Mouse (Mus musculus): ENCODE data around the gene Gstm7. TPM values are rescaled to one million over a fixed set of nuclear protein-coding genes. Genes with fewer than 3 reads are reported as not detected.

The Gstm7 gene
- total RNA-seq, 2 experiments from 2014 or later = 38.0 to 43.9 TPM

DNA sequence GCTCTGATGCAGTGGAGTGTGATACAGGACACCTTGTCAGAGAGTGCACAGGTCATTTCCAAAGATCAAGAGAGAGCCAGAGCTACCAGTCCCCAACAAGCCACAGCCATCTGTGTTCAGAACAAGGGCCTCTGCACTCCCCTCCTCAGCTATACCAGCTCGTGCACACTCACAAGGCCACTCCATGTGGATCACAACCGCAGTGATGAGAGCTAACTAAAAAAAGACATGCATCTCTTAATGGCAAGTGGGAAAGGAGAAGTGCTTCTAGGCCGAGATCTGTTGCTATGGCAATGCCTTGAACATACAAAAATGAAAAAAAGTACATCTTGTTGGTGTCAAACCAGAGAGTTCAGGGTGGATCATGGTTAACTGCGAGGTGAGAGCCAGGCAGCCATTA, 8.2 kb upstream of the Gstm7 start:
- intact Hi-C loops (cut with DNase I) = loop anchor here (5.0 kb wide), 2 partner anchors 122 to 207 kb away; partner anchors contain the start of gene Gnai3
- DNase-seq = no peak

DNA sequence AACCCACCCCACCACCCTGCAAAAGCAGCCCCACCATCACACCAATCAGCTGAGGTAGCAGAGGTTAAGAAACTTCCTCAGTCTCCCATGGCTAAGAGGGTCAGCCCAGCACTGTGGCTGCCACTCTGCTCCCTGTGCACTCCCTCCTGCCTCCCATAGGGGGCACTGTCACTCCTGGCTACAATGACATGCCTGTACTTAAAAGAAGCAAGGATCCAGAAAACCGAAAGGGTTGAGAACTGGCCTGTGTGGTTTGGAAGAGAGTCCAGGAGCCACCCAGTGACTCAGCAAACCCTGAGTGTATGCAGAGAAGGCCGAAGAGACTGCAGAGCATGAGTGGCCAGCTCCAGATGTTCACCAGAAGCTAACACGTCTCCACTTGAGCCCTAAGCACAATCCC, 7.8 kb upstream of the Gstm7 start:
- DNase-seq = peak; percentile 79 to 83
- intact Hi-C loops (cut with DNase I) = loop anchor here (5.0 kb wide), 2 partner anchors 123 to 208 kb away; partner anchors contain the start of gene Gnai3

DNA sequence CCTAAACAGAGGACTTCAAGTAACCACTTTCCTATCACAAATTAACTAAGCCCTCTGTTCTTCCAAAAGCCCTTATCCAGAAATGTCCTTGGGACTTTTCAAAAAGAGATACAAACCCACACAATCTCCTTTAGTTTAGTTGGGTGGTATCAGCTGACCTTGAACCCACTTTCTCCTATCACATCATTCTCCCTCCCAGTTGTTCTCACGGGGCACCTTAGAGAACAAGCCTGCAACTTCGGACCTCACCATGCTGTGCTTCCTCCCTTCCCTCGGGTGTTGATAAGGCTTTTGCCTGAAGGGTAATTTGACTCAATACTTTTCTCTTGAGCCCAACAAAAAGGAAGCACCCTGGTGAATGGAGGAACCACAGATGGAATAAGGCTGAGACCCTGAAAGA, 4.3 kb upstream of the Gstm7 start:
- intact Hi-C loops (cut with DNase I) = loop anchor here (5.0 kb wide), 2 partner anchors 126 to 211 kb away; partner anchors contain the start of gene Gnai3
- DNase-seq = no peak

DNA sequence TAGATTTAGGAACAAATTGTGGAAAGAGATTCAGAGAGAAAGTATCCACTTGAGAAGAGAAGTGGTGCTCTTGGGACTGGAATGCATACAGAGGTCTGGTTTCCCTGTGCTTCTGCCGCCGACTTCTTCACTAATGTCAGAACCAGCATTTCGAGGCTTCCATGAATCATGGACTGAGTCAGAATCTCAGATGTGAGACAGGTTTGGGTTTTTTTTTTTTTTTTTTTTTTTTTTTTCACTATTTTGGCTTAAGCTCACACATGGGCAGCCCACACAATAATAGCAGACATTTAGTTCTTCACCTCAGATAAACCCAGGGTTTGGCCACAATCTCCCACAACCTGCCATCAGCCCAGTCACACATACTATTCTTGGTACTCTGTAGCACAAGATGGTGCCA, 3.7 kb upstream of the Gstm7 start:
- intact Hi-C loops (cut with DNase I) = loop anchor here (5.0 kb wide), 2 partner anchors 127 to 212 kb away; partner anchors contain the start of gene Gnai3

DNA sequence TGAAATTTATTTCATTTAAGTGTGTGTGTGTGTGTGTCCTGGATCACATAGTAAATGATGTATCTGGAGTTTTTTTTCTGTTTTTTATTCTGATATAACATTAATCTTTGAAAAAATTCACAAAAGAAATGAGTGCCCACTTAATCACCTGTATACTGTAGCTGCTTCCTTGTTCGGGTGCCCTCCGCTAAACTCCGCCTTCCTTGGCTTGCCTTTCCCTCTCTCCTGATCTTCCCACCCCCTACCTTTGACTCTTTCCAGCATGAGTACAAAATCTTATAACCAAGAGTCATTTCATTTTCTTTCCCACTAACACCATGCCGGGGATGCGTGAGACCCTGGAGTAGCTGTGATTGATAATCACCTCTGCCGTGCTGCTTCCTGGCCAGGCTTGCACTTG, 511 bp upstream of the Gstm7 start:
- intact Hi-C loops (cut with DNase I) = no loop called here
- no peak for DNase-seq

More for the DNA sequence above, 3.7 kb upstream of the Gstm7 start:
- DNase-seq = no peak

DNA sequence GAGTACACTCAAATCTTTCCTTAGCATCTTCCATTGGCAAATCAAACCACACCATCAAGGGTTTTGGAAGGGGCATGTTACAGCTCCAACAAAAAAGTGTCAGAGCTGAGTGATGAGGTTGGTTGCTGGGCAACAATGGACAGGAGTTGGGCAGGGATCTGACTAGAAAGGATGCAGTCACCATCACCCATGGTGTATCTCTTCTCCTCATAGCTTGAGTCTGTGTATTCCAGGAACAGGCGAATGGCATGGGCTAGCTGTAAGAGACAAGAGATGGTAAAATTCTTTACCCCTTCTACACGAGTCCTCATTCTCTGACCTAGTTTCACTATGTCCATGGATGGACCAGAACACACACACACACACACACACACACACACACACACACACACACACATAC, 483 bp downstream of the Gstm7 start:
- no peak for DNase-seq
- intact Hi-C loops (cut with DNase I) = loop anchor here (2.0 kb wide), 1 partner anchor 88 kb away; no protein-coding TSS in a partner anchor

DNA sequence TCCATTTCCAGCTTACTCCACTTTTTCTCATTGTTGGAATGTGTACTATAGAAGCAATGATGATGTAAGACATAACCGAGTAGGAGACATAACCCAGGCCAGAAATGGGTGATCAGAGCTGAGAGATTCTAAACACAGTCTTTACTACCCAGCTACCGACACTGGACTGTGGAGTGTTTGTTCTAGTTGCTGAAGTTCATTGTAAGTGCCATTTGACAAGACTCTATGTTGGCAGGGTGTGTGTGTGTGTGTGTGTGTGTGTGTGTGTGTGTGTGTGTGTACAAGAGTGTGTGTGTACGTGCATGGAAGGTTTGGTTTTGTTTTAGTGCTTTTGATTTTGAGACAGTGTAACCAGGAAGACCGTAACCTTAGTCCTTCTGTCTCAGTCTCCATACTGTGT, 1.9 kb downstream of the Gstm7 start:
- no peak for DNase-seq
- intact Hi-C loops (cut with DNase I) = loop anchor here (2.0 kb wide), 1 partner anchor 89 kb away; no protein-coding TSS in a partner anchor

DNA sequence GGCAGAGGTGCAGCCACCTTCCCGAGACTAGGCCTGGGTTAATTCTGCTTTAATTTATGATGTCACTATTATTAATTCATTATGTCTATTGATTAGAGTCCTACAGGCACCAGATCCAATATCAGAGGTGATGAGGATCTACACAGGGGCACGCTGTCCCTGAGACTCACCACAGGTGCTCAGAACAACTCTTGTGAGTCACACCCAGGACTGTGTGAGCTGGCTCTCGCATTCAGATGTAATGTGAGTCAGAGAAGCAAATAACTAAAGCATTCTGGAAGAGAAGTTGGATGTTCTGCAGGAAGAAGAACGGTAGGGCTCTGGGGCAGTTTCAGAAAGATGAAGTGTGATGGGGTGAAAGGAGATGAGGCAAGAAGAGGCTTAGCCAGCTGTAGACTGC, 2.4 kb downstream of the Gstm7 start:
- DNase-seq = no peak
- intact Hi-C loops (cut with DNase I) = no loop called here

DNA sequence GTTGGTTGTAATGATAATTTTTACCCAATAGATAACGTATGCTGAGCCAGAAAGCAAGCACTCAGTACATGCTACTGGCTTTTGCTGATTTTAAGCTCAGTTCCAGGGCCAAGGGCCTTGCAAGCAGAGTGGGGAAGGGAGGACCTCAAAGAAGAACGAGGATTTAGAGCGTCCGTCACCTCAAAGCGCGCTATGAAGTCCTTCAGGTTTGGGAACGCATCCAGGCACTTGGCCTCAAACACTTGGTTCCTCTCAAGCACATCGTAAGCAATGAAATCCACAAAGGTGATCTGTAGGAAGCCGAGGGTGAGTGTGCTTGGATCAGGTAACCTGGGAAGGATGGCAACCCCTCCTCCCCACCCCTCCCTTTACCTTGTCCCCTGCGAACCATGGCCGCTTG, 2.9 kb downstream of the Gstm7 start:
- no peak for DNase-seq
- intact Hi-C loops (cut with DNase I) = no loop called here

DNA sequence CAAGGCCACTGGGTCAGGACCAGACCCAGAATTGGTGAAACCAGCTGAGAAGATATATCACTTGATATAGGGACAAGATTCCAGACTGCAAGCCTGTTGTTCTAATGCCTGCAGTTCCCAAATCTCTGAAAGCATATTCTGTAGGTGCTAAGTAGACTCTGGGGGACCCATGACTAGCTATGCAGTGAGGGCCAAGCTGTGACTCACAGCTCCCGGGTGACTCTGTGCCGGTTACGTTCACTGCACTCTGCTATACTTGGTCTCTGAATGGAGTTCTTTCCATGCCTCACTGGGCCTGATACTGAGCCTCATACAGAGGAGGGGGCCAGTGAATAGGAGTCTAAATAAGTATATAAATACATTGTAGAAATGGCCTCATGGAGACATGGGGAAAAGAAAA, 3.8 kb downstream of the Gstm7 start:
- intact Hi-C loops (cut with DNase I) = no loop called here
- DNase-seq = no peak

DNA sequence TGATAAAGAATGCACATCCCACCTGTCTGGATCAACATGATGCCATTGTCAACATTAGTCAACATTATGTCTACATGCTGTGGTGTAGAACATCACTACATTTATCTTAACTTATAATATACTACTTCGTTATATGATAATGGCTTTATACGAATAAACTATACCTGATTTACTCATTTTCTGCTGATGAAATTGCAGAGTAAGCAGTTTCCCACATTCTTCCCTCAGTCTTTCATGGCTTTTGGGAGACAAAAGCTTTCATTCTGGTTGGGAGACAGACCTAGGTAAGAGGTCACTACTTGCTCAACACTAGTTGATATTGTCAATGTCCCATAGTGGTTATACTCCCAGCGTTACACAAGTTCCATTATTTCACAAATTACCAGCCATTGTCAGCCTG, 6.3 kb downstream of the Gstm7 start:
- intact Hi-C loops (cut with DNase I) = no loop called here
- DNase-seq = no peak

DNA sequence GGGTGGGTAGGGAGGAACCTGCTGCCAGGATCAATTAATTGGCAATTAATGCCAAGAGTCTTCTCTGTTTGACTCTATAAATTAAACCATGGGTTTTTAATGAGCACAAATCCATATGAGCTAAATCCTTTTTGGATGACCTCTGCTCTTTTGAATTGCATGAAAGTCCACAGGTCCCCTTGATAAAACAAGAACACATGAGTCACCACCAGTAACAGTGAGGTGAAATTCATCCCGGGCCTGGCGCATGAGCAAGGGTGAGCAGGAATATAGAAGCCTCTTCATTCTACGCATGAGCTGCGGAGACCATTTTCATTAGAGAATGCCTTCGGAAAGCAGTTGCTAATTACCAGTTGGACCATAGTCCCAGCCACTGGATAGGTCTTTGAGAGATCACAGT, 11.3 kb downstream of the Gstm7 start:
- DNase-seq = no peak
- intact Hi-C loops (cut with DNase I) = no loop called here

DNA sequence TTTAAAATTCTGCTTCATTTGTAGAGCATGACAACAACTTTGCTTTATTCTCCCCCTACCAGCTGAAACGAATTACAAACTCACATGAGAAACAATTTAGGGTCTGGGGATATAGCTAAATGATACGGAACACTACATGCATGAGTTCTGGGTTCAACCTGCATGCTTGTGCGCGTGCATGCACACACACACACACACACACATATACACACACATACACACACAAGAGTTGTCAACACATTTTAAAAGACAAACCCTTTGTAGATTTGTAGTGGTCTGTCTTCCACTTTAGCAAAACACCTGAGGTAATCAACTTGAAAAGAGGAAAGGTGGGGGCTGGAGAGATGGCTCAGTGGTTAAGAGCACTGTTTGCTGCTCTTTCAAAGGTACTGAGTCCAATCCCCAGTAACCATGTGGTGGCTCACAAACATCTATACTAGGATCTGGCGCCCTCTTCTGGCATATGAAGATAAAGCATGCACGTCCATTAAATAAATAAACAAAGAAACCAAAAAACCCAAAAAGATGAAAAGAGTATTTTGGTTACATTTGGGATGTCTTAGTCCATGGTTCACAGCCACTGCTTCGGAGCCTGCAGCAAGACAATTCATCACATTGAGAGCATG, 13.7 kb downstream of the Gstm7 start:
- intact Hi-C loops (cut with DNase I) = loop anchor here (1.0 to 5.0 kb wide), 3 partner anchors 51 to 229 kb away; partner anchors contain the start of genes Ahcyl1 and Gnai3
- peak; percentile 54 to 73 for DNase-seq

DNA sequence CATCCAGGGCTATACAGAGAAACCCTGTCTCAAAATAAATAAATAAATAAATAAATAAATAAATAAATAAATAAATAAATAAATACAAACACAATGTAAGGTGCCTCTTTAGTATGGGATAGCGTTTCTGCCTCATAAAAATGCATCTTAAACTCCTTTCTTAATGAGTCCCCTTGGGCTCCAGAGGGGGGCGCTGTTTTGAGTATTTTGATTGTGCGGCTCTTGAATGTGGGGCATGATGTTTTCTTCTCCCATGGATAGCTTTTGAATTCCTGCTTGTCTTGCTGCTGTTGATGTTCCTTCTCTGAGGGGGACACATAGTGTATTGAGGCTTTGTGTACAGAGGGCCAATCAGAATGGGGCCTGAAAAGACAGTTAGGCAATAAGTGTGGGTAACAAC, 14.5 kb downstream of the Gstm7 start:
- no peak for DNase-seq
- intact Hi-C loops (cut with DNase I) = loop anchor here (5.0 kb wide), 2 partner anchors 220 to 230 kb away; partner anchors contain the start of genes Ahcyl1 and Gnai3

DNA sequence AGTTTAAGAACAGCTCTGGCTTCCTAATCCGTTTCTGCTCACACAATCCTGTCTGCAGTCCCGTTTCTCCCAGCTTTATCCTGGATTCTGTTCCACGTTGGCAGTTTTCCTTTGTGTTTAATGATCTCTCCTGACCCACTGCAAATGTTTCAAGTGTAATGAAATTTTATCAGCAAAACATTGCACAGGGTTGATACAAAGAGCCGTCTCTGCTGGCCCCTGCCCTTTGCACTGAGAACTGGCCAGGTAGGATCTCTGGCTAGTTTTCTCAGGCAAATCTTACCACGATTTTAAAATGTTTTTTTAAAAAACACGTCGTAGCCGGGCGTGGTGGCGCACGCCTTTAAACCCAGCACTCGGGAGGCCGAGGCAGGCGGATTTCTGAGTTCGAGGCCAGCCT, 14.9 kb downstream of the Gstm7 start:
- no peak for DNase-seq
- intact Hi-C loops (cut with DNase I) = loop anchor here (5.0 kb wide), 2 partner anchors 219 to 231 kb away; partner anchors contain the start of genes Ahcyl1 and Gnai3

DNA sequence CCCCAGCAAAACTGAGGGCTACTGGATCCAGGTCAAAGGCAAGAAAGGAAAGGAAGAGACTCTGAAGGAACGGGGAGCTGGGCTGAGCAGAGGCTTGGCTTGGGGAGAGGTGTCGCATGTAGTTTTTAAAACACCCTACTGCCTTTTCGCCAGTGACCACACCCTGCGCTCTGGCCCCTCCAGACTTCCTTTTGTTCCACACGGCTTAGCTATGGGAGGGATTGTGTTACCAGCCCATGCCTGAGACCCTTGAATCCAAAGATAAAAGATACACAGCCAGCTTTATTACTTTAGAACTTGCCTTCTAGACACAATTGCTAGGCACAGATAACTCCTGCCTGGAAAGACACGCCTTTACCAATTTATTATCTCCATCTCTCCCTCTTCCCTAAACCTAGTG, 25.7 kb downstream of the Gstm7 start:
- DNase-seq = no peak
- intact Hi-C loops (cut with DNase I) = no loop called here

DNA sequence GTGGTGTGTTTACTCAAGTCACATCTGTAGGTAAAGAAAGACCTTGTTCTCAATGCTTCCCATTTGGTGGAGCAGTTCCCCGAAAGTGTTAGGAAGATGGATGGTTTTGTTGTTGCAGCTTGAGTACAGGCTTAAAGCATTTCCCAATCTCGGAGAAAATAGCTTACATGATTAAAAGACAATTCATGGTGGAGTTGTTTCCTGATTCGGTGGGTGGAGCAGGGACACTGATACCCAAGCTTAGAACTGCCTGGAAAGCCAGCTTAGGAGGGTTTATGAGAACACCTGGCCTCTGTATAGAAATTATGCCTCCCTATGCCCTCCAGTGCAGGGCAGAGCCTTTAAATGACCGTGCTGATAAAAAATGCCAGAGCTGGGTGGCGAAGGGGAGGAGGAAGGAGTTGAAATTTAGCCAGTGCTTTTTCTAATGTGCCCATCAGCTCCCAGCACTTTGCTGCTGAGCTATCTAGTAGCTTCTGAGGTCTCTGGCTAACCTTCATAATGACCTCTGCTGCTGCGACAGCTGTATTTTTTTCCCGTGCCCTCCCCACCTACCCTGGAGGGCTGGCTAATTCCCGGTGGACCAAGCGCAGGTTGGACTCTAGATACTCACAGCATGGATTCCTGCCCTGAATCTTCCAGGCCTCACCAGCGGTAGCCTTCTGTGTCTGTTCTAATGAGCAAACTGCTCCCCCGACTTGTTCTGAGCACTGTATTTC, 30.5 kb downstream of the Gstm7 start:
- DNase-seq = no peak
- intact Hi-C loops (cut with DNase I) = no loop called here

DNA sequence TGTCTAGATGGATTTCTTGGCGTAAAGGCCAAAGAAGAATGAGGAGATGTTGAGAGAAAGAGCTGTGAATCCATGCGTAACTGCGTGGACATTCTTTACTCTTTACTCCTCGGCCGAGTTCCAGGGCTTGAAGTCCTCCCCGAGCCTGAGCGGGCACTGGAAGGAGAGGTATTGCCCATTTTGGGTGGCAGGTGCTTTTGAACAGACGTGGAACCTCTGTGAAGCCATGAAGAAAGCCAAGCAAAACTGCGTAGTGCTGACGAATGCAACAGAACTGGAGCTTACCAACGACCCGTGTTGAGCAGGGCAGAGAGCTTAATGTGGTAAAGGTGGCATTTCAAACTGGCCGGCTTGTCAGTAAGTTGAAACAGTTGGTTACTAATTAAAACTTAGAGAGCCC, 32.9 kb downstream of the Gstm7 start:
- DNase-seq = no peak
- intact Hi-C loops (cut with DNase I) = no loop called here

DNA sequence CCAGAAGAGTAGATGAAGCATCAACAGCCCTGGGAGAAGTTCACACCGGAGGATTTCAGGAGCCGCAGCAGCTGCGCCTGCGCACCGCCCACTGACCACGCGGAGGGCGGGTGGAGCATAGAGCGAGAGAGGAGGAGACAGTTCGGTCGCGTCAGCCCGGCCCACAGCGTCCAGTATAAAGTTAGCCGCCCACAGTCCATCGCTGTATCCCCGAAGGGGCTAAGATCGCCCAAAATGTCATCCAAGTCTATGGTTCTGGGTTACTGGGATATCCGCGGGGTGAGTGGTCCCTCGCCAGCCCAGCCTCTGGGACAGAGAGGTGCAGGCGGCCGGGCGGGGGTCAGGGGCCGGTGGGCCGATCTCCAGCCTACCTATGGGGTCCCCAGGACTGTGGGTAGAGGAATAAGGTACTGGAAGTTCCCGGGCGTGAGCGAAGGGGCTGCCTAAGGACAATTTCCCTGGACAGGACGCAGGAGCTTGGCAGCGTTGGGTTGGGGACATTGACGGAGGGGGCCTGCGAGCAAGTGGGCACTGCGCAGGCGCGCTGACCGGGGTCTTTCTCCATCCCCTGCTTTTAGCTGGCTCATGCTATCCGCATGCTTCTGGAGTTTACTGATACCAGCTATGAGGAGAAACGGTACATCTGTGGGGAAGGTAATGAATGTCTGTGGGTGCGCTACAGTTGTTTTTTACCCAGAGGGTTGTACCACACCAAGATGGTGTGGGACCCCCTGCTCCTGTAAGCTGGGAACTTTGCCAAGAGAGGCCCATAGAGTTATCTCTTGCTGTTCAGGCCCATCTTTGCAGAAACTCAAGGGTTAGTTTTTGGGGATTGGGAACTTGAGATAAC, 35.7 kb downstream of the Gstm7 start, which contains the start of gene Gstm5:
TSS of gene Gstm5 (plus strand) at position 102 of the 850 bp plus-strand sequence.
- intact Hi-C loops (cut with DNase I) = no loop called here
- DNase-seq = peak; percentile 84 to 86

DNA sequence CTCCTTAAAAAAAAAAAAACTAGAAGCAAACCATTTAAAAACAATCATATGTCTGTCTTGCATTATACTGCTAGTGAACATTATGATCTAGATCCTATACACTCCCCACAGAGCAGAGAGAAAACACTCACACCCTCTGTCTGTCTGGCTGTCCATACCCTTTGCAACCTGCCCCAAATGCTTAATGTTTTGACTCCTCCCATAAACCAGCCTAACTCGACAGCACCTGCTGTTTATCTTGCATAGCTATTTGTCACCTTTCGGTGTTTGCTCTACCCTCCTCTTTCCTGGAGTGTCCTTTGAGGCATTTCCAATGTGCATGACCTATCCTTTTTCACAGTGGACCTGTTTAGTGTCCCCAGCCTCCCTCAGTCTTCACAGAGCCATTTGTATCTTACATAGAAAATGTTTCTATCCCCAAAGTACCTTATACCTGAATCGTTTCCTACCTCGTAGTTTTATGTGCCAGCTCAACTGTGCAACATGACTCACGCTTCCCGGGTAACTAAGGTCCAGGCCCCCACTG, 36.4 kb downstream of the Gstm7 start:
- intact Hi-C loops (cut with DNase I) = no loop called here
- no peak for DNase-seq

Data from heart, postnatal 14 days (tissue).